ENCODE assay signal across 15 mouse cellular contexts in the genomic region with DNA sequence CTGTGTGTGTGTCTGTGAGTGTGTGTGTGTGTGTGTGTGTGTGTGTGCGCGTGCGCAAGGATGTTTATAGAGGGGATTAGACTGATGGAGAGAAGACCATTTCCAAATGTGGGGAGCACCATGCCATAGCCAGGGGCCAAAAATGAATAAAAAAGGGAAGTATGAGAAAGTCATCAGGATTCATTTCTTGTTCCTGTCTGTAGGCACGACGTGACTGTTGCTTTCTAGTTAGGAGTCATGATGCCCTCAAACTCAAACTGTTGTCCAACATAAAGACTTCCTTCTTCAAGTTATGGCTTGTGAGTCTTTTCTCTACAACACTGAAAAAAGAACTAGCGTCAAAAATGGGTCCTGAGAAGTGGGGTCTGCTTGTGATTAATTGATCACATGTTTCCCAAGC.
DNase-seq lines count a peak whose midpoint lies in the region; ATAC-seq lines count a peak whose summit lies in the region.
"Had no signal": no experiment of that assay in that cellular context is flagged by ENCODE, and none has a peak within 500 bp of the region (broad histone marks: within the 10 kb centered on the region; RNA-seq: fewer than 3 reads in every experiment).

No protein-coding gene starts in this region.

- 0 out of 2 replicates have a peak, but pooled peaks have one; percentile 42 for ATAC-seq in common myeloid progenitor, adult 5-6 weeks (replicated peaks; ENCODE audit: low read depth, poor library complexity, severe bottlenecking)
- ATAC-seq in granulocyte monocyte progenitor cell, adult 5-6 weeks (replicated peaks; ENCODE audit: poor library complexity, severe bottlenecking), result peak; percentile 56
- ATAC-seq in megakaryocyte, adult 5-6 weeks (ENCODE audit: poor library complexity, severe bottlenecking), result peak; percentile 60
- ATAC-seq: activated CD4-positive, CD25-positive, alpha-beta regulatory T cell, adult 4 months; CD4-positive, CD25-positive, alpha-beta regulatory T cell, adult 4 months; Patski had no signal

- no peak for DNase-seq in thymus, postnatal 14 days
- DNase-seq in frontal cortex, postnatal 36 days (ENCODE audit: low spot score in 2 of 2), result no peak
- no peak for DNase-seq in kidney, adult 9 months
- DNase-seq: adrenal gland, adult 2 months; adrenal gland, adult 8-10 months; adrenal gland, postnatal 10 days; adrenal gland, postnatal 14 days; adrenal gland, postnatal 36 days; B cell, adult 2 months had no signal
